Mouse (Mus musculus): ENCODE results near the gene Actn4.

- TF ChIP-seq ZNF384 (IDR thresholded peaks at IDR 0.05; ENCODE audit: low read depth, low read length) (no peak), GATA1 (IDR thresholded peaks at IDR 0.05; ENCODE audit: low read depth, low read length) (no peak), JUND (IDR thresholded peaks at IDR 0.05; ENCODE audit: low read depth, low read length) (no peak), CTCF (IDR thresholded peaks at IDR 0.05 in 2 of 3, conservative IDR thresholded peaks at IDR 0.05 in 1 of 3; ENCODE audit: control insufficient read depth in 1 of 3, insufficient read depth in 1 of 3, low read depth in 2 of 3, low read length in 3 of 3, poor library complexity in 1 of 3, severe bottlenecking in 1 of 3) (no peak), SMC3 (IDR thresholded peaks at IDR 0.05; ENCODE audit: low read depth, low read length) (no peak), CHD1 (IDR thresholded peaks at IDR 0.05; ENCODE audit: low read depth, low read length) (no peak), MEF2A (IDR thresholded peaks at IDR 0.05; ENCODE audit: extremely low read depth, insufficient replicate concordance, low read depth, low read length, poor library complexity, severe bottlenecking) (no peak), POLR2AphosphoS2 (IDR thresholded peaks at IDR 0.05; ENCODE audit: low read length) (no peak)
Measured at GRCm38 (mm10) chr7:28902809-28903208, 59.3 kb downstream of the Actn4 start.

Data from MEL (cell line).